Mouse (Mus musculus): ENCODE results near the gene Cuedc1. TPM values are rescaled to one million over a fixed set of nuclear protein-coding genes. Genes with fewer than 3 reads are reported as not detected.
"Not testable (repeated sequence)": the region's sequence is repeated elsewhere in the genome, so short reads cannot be mapped to it uniquely, and the experiment has no call there.

Gene Cuedc1
- polyA plus RNA-seq, 1 experiment = 14.4 TPM

GRCm38 (mm10) chr11:88192595-88192994 lies 94.7 kb downstream of the Cuedc1 start:
- WGBS = 21% methylated on average over 4 of the region's 4 CpGs

GRCm38 (mm10) chr11:88193098-88193823 lies 95.4 kb downstream of the Cuedc1 start:
- H3K4me1 ChIP-seq (ENCODE audit: control insufficient read depth, insufficient read depth, low read length) = no peaks in the 10 kb centered on the region
- H3K4me3 ChIP-seq (replicated peaks; ENCODE audit: control insufficient read depth, low read depth, low read length) = no peak overlapping the region
- no peak for TF ChIP-seq CTCF (IDR thresholded peaks at IDR 0.05; ENCODE audit: control insufficient read depth, insufficient read depth, low read length)
- TF ChIP-seq POLR2A (IDR thresholded peaks at IDR 0.05; ENCODE audit: borderline replicate concordance, control insufficient read depth, low read depth, low read length) = no peak
- WGBS = 19% methylated on average over 34 of the region's 34 CpGs
- H3K27ac ChIP-seq (ENCODE audit: control insufficient read depth, insufficient read depth, low read depth, low read length, poor library complexity) = no peak overlapping the region

More at GRCm38 (mm10) chr11:88192595-88192994, 94.7 kb downstream of the Cuedc1 start:
- TF ChIP-seq POLR2A (IDR thresholded peaks at IDR 0.05; ENCODE audit: borderline replicate concordance, control insufficient read depth, low read depth, low read length) (no peak), CTCF (IDR thresholded peaks at IDR 0.05; ENCODE audit: control insufficient read depth, insufficient read depth, low read length) (no peak)
- H3K27ac ChIP-seq (ENCODE audit: control insufficient read depth, insufficient read depth, low read depth, low read length, poor library complexity) = no peak overlapping the region
- H3K4me1 ChIP-seq (ENCODE audit: control insufficient read depth, insufficient read depth, low read length) = no peaks in the 10 kb centered on the region
- no peak overlapping the region for H3K4me3 ChIP-seq (replicated peaks; ENCODE audit: control insufficient read depth, low read depth, low read length)

GRCm38 (mm10) chr11:88193824-88194696 lies 96.2 kb downstream of the Cuedc1 start:
- Histone ChIP-seq H3K27ac (ENCODE audit: control insufficient read depth, insufficient read depth, low read depth, low read length, poor library complexity) (no peak overlapping the region), H3K4me1 (ENCODE audit: control insufficient read depth, insufficient read depth, low read length) (no peaks in the 10 kb centered on the region), H3K4me3 (replicated peaks; ENCODE audit: control insufficient read depth, low read depth, low read length) (peak overlapping the region; percentile 81)
- 6% methylated on average over 29 of the region's 29 CpGs for WGBS
- TF ChIP-seq CTCF (IDR thresholded peaks at IDR 0.05; ENCODE audit: control insufficient read depth, insufficient read depth, low read length) (no peak), POLR2A (IDR thresholded peaks at IDR 0.05; ENCODE audit: borderline replicate concordance, control insufficient read depth, low read depth, low read length) (no peak)

GRCm38 (mm10) chr11:88195699-88196098 lies 97.8 kb downstream of the Cuedc1 start:
- H3K4me1 ChIP-seq (ENCODE audit: control insufficient read depth, insufficient read depth, low read length); H3K4me3 ChIP-seq (replicated peaks; ENCODE audit: control insufficient read depth, low read depth, low read length); H3K27ac ChIP-seq (ENCODE audit: control insufficient read depth, insufficient read depth, low read depth, low read length, poor library complexity): not testable (repeated sequence)
- WGBS = 84% methylated on average over 3 of the region's 3 CpGs

GRCm38 (mm10) chr11:88197153-88197576 lies 99.3 kb downstream of the Cuedc1 start:
- Histone ChIP-seq H3K4me1 (ENCODE audit: control insufficient read depth, insufficient read depth, low read length) (no peaks in the 10 kb centered on the region), H3K27ac (ENCODE audit: control insufficient read depth, insufficient read depth, low read depth, low read length, poor library complexity) (no peak overlapping the region), H3K4me3 (replicated peaks; ENCODE audit: control insufficient read depth, low read depth, low read length) (no peak overlapping the region)
- 2% methylated on average over 2 of the region's 2 CpGs for WGBS
- no peak for TF ChIP-seq POLR2A (IDR thresholded peaks at IDR 0.05; ENCODE audit: borderline replicate concordance, control insufficient read depth, low read depth, low read length)
- 0 out of 2 replicates have a peak, but pooled peaks have one; percentile 29 for TF ChIP-seq CTCF (IDR thresholded peaks at IDR 0.05; ENCODE audit: control insufficient read depth, insufficient read depth, low read length)

GRCm38 (mm10) chr11:88198223-88198622 lies 100.4 kb downstream of the Cuedc1 start:
- Histone ChIP-seq H3K4me3 (replicated peaks; ENCODE audit: control insufficient read depth, low read depth, low read length) (no peak overlapping the region), H3K27ac (ENCODE audit: control insufficient read depth, insufficient read depth, low read depth, low read length, poor library complexity) (no peak overlapping the region), H3K4me1 (ENCODE audit: control insufficient read depth, insufficient read depth, low read length) (no peaks in the 10 kb centered on the region)
- no peak for TF ChIP-seq CTCF (IDR thresholded peaks at IDR 0.05; ENCODE audit: control insufficient read depth, insufficient read depth, low read length)
- 71% methylated on average over 4 of the region's 4 CpGs for WGBS

GRCm38 (mm10) chr11:88201172-88201571 lies 103.3 kb downstream of the Cuedc1 start:
- TF ChIP-seq POLR2A (IDR thresholded peaks at IDR 0.05; ENCODE audit: borderline replicate concordance, control insufficient read depth, low read depth, low read length) = no peak
- TF ChIP-seq CTCF (IDR thresholded peaks at IDR 0.05; ENCODE audit: control insufficient read depth, insufficient read depth, low read length) = no peak
- Histone ChIP-seq H3K4me3 (replicated peaks; ENCODE audit: control insufficient read depth, low read depth, low read length) (no peak overlapping the region), H3K27ac (ENCODE audit: control insufficient read depth, insufficient read depth, low read depth, low read length, poor library complexity) (no peak overlapping the region), H3K4me1 (ENCODE audit: control insufficient read depth, insufficient read depth, low read length) (no peaks in the 10 kb centered on the region; the same call in 1 of the 2 replicates)
- WGBS = 74% methylated on average over 2 of the region's 2 CpGs

- no peak overlapping the region for H3K27ac ChIP-seq (ENCODE audit: control insufficient read depth, insufficient read depth, low read depth, low read length, poor library complexity)
- H3K4me3 ChIP-seq (replicated peaks; ENCODE audit: control insufficient read depth, low read depth, low read length) = no peak overlapping the region
- TF ChIP-seq POLR2A (IDR thresholded peaks at IDR 0.05; ENCODE audit: borderline replicate concordance, control insufficient read depth, low read depth, low read length) = no peak
- TF ChIP-seq CTCF (IDR thresholded peaks at IDR 0.05; ENCODE audit: control insufficient read depth, insufficient read depth, low read length) = no peak
- H3K4me1 ChIP-seq (ENCODE audit: control insufficient read depth, insufficient read depth, low read length) = no peaks in the 10 kb centered on the region; the same call in 1 of the 2 replicates
- 54% methylated on average over 2 of the region's 2 CpGs for WGBS
These were observed 104.2 kb downstream of the Cuedc1 start for GRCm38 (mm10) chr11:88202077-88202476.

All from bone marrow, adult 2 months (tissue).